Mouse (Mus musculus) CH12.LX (cell line): ENCODE measurements around the gene T2.

Source experiments
- CTCF ChIP-seq, 2 experiments: IDR thresholded peaks in 1 of 2; conservative IDR thresholded peaks in 1 of 2; 2 replicates each; pipeline ENCODE4 v1.5.1; 2011 to 2012; ENCODE audit warnings: low read depth in 2 of 2, low read length in 2 of 2, improper control_type of control experiment in 1 of 2, inconsistent platforms in 1 of 2, mild to moderate bottlenecking in 1 of 2, moderate library complexity in 1 of 2
- ELF1 ChIP-seq: IDR thresholded peaks from 2 replicates; pipeline ENCODE4 v1.6.1; 2014; ENCODE audit warnings: low read depth, mild to moderate bottlenecking, inconsistent platforms, low read length, improper control_type of control experiment
- EP300 ChIP-seq: IDR thresholded peaks from 2 replicates; pipeline ENCODE4 v1.6.1; 2011; ENCODE audit warnings: low read length, improper control_type of control experiment
- HCFC1 ChIP-seq: IDR thresholded peaks from 2 replicates; pipeline ENCODE4 v1.6.1; 2012; ENCODE audit warnings: low read depth, mild to moderate bottlenecking, inconsistent platforms, low read length, improper control_type of control experiment
- MXI1 ChIP-seq: IDR thresholded peaks from 2 replicates; pipeline ENCODE4 v1.6.1; 2011; ENCODE audit warnings: mild to moderate bottlenecking, low read depth, low read length, improper control_type of control experiment
- RAD21 ChIP-seq: IDR thresholded peaks from 2 replicates; pipeline ENCODE4 v1.6.1; 2011; ENCODE audit warnings: low read depth, mild to moderate bottlenecking, low read length, improper control_type of control experiment, moderate library complexity
- RCOR1 ChIP-seq: conservative IDR thresholded peaks from 2 replicates; pipeline ENCODE4 v1.6.1; 2012; ENCODE audit warnings: low read depth, mild to moderate bottlenecking, inconsistent platforms, low read length, improper control_type of control experiment
- TCF12 ChIP-seq: IDR thresholded peaks from 2 replicates; pipeline ENCODE4 v1.6.1; 2014; ENCODE audit warnings: low read depth, mild to moderate bottlenecking, inconsistent platforms, low read length, improper control_type of control experiment
- ZC3H11A ChIP-seq: IDR thresholded peaks from 2 replicates; pipeline ENCODE4 v1.6.1; 2012; ENCODE audit warnings: low read depth, mild to moderate bottlenecking, inconsistent platforms, low read length, improper control_type of control experiment
- ZMIZ1 ChIP-seq: IDR thresholded peaks from 2 replicates; pipeline ENCODE4 v1.6.1; 2012; ENCODE audit warnings: low read depth, mild to moderate bottlenecking, inconsistent platforms, low read length, improper control_type of control experiment
- ZNF384 ChIP-seq: IDR thresholded peaks from 2 replicates; pipeline ENCODE4 v1.6.1; 2012; ENCODE audit warnings: low read depth, low read length, improper control_type of control experiment, inconsistent platforms

DNA sequence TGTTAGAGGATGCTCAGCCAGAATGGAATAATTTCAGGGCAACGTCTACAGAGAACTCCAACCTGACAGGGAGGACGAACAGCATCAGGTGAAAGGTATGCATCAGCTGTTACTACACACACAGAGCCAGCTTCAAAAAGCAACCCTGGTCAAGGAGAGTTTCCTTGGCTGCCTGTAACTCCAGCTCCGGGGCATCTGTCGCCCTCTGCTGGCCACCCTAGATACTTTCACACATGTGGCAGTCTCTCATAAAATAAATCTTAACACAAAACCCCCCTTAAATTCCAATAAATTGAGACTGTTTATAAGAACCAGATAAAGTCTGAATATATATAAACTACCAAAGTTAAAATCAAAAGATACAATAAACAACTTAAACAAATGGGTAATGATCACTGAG is 105.8 kb downstream of the T2 start:
- TF ChIP-seq CTCF (conservative IDR thresholded peaks at IDR 0.05 in 1 of 2, IDR thresholded peaks at IDR 0.05 in 1 of 2; ENCODE audit: low read depth in 2 of 2, low read length in 2 of 2) (peak; percentile 76 to 78), EP300 (no peak), RAD21 (peak; percentile 51), HCFC1 (no peak), ZNF384 (no peak), MXI1 (no peak), ZC3H11A (no peak), ELF1 (no peak), TCF12 (no peak), ZMIZ1 (no peak), RCOR1 (no peak)
